Mouse (Mus musculus) heart, postnatal 0 days (tissue): ENCODE measurements around the gene Shisa7.

Source experiments
- CTCF ChIP-seq: IDR thresholded peaks from 2 replicates; pipeline ENCODE4 v1.5.1; 2016; ENCODE audit warnings: antibody characterized with exemption, control low read depth, low read depth
- EP300 ChIP-seq: IDR thresholded peaks from 2 replicates; pipeline ENCODE4 v1.6.1; 2016; ENCODE audit warnings: antibody characterized with exemption, low read depth

- TF ChIP-seq CTCF (no peak), EP300 (no peak)
Observed at GRCm38 (mm10) chr7:4777851-4778637, 66.5 kb downstream of the Shisa7 start.
